Mouse (Mus musculus): ENCODE results near the gene Cmip. TPM values are rescaled to one million over a fixed set of nuclear protein-coding genes. Genes with fewer than 3 reads are reported as not detected.

Gene Cmip
- polyA plus RNA-seq, 1 experiment, result 103 TPM

GRCm38 (mm10) chr8:117226306-117226705 lies 30.6 kb upstream of the Cmip start:
- TF ChIP-seq CTCF (IDR thresholded peaks at IDR 0.05; ENCODE audit: borderline replicate concordance, control insufficient read depth, extremely low read depth, insufficient read depth, low read length, poor library complexity) (no peak), POLR2A (IDR thresholded peaks at IDR 0.05; ENCODE audit: control insufficient read depth, extremely low read depth, insufficient read depth, low read length, poor library complexity) (no peak)
- Histone ChIP-seq H3K4me3 (ENCODE audit: control insufficient read depth, insufficient read depth, low read length) (no peak overlapping the region), H3K27me3 (ENCODE audit: control insufficient read depth, insufficient read depth, low read length) (no peaks in the 10 kb centered on the region), H3K27ac (ENCODE audit: control insufficient read depth, insufficient read depth, low read length) (no peak overlapping the region), H3K4me1 (replicated peaks; ENCODE audit: control insufficient read depth, insufficient read depth, low read length) (peaks cover 3% of the 10 kb centered on the region; the same call in 1 of the 2 replicates), H3K36me3 (ENCODE audit: control insufficient read depth, insufficient read depth, low read length) (no peaks in the 10 kb centered on the region)
- DNase-seq, result no peak
- WGBS, result 95% methylated on average over 12 of the region's 12 CpGs

- 62% methylated on average over 2 of the region's 2 CpGs for WGBS
- Histone ChIP-seq H3K27me3 (ENCODE audit: control insufficient read depth, insufficient read depth, low read length) (no peaks in the 10 kb centered on the region), H3K4me1 (replicated peaks; ENCODE audit: control insufficient read depth, insufficient read depth, low read length) (peaks cover 3% of the 10 kb centered on the region; the same call in 1 of the 2 replicates), H3K27ac (ENCODE audit: control insufficient read depth, insufficient read depth, low read length) (no peak overlapping the region), H3K4me3 (ENCODE audit: control insufficient read depth, insufficient read depth, low read length) (no peak overlapping the region), H3K36me3 (ENCODE audit: control insufficient read depth, insufficient read depth, low read length) (no peaks in the 10 kb centered on the region)
- DNase-seq, result no peak
- no peak for TF ChIP-seq POLR2A (IDR thresholded peaks at IDR 0.05; ENCODE audit: control insufficient read depth, extremely low read depth, insufficient read depth, low read length, poor library complexity)
- no peak for TF ChIP-seq CTCF (IDR thresholded peaks at IDR 0.05; ENCODE audit: borderline replicate concordance, control insufficient read depth, extremely low read depth, insufficient read depth, low read length, poor library complexity)
Observed at GRCm38 (mm10) chr8:117227339-117227738, 29.5 kb upstream of the Cmip start.

- Histone ChIP-seq H3K36me3 (ENCODE audit: control insufficient read depth, insufficient read depth, low read length) (no peaks in the 10 kb centered on the region), H3K27ac (ENCODE audit: control insufficient read depth, insufficient read depth, low read length) (no peak overlapping the region), H3K4me3 (ENCODE audit: control insufficient read depth, insufficient read depth, low read length) (no peak overlapping the region), H3K27me3 (ENCODE audit: control insufficient read depth, insufficient read depth, low read length) (no peaks in the 10 kb centered on the region), H3K4me1 (replicated peaks; ENCODE audit: control insufficient read depth, insufficient read depth, low read length) (no peaks in the 10 kb centered on the region)
- TF ChIP-seq POLR2A (IDR thresholded peaks at IDR 0.05; ENCODE audit: control insufficient read depth, extremely low read depth, insufficient read depth, low read length, poor library complexity) (no peak), CTCF (IDR thresholded peaks at IDR 0.05; ENCODE audit: borderline replicate concordance, control insufficient read depth, extremely low read depth, insufficient read depth, low read length, poor library complexity) (no peak)
- no peak for DNase-seq
- WGBS, result 71% methylated on average over 7 of the region's 7 CpGs
Observed at GRCm38 (mm10) chr8:117233199-117233598, 23.7 kb upstream of the Cmip start.

- WGBS, result over 99% methylated on average over 4 of the region's 4 CpGs
- no peaks in the 10 kb centered on the region for H3K27me3 ChIP-seq (ENCODE audit: control insufficient read depth, insufficient read depth, low read length)
- H3K36me3 ChIP-seq (ENCODE audit: control insufficient read depth, insufficient read depth, low read length), result no peaks in the 10 kb centered on the region
- TF ChIP-seq CTCF (IDR thresholded peaks at IDR 0.05; ENCODE audit: borderline replicate concordance, control insufficient read depth, extremely low read depth, insufficient read depth, low read length, poor library complexity), result no peak
- TF ChIP-seq POLR2A (IDR thresholded peaks at IDR 0.05; ENCODE audit: control insufficient read depth, extremely low read depth, insufficient read depth, low read length, poor library complexity), result no peak
- DNase-seq, result no peak
- H3K4me1 ChIP-seq (replicated peaks; ENCODE audit: control insufficient read depth, insufficient read depth, low read length), result no peaks in the 10 kb centered on the region
- no peak overlapping the region for H3K27ac ChIP-seq (ENCODE audit: control insufficient read depth, insufficient read depth, low read length)
- no peak overlapping the region for H3K4me3 ChIP-seq (ENCODE audit: control insufficient read depth, insufficient read depth, low read length)
Observed at GRCm38 (mm10) chr8:117236531-117236930, 20.3 kb upstream of the Cmip start.

- TF ChIP-seq CTCF (IDR thresholded peaks at IDR 0.05; ENCODE audit: borderline replicate concordance, control insufficient read depth, extremely low read depth, insufficient read depth, low read length, poor library complexity) (no peak), POLR2A (IDR thresholded peaks at IDR 0.05; ENCODE audit: control insufficient read depth, extremely low read depth, insufficient read depth, low read length, poor library complexity) (no peak)
- no peak overlapping the region for H3K27ac ChIP-seq (ENCODE audit: control insufficient read depth, insufficient read depth, low read length)
- no peaks in the 10 kb centered on the region for H3K4me1 ChIP-seq (replicated peaks; ENCODE audit: control insufficient read depth, insufficient read depth, low read length)
- H3K4me3 ChIP-seq (ENCODE audit: control insufficient read depth, insufficient read depth, low read length), result no peak overlapping the region
- H3K27me3 ChIP-seq (ENCODE audit: control insufficient read depth, insufficient read depth, low read length), result no peaks in the 10 kb centered on the region
- no peak for DNase-seq
- 92% methylated on average over 5 of the region's 5 CpGs for WGBS
- H3K36me3 ChIP-seq (ENCODE audit: control insufficient read depth, insufficient read depth, low read length), result no peaks in the 10 kb centered on the region
Observed at GRCm38 (mm10) chr8:117240326-117240725, 16.5 kb upstream of the Cmip start.

- H3K4me1 ChIP-seq (replicated peaks; ENCODE audit: control insufficient read depth, insufficient read depth, low read length), result no peaks in the 10 kb centered on the region
Observed at GRCm38 (mm10) chr8:117240841-117241494, 15.9 kb upstream of the Cmip start.

More at GRCm38 (mm10) chr8:117240841-117241494, 15.9 kb upstream of the Cmip start:
- 76% methylated on average over 5 of the region's 5 CpGs for WGBS
- Histone ChIP-seq H3K4me3 (ENCODE audit: control insufficient read depth, insufficient read depth, low read length) (no peak overlapping the region), H3K36me3 (ENCODE audit: control insufficient read depth, insufficient read depth, low read length) (no peaks in the 10 kb centered on the region), H3K27ac (ENCODE audit: control insufficient read depth, insufficient read depth, low read length) (no peak overlapping the region), H3K27me3 (ENCODE audit: control insufficient read depth, insufficient read depth, low read length) (no peaks in the 10 kb centered on the region)
- DNase-seq, result no peak
- TF ChIP-seq CTCF (IDR thresholded peaks at IDR 0.05; ENCODE audit: borderline replicate concordance, control insufficient read depth, extremely low read depth, insufficient read depth, low read length, poor library complexity) (no peak), POLR2A (IDR thresholded peaks at IDR 0.05; ENCODE audit: control insufficient read depth, extremely low read depth, insufficient read depth, low read length, poor library complexity) (no peak)
